Mouse (Mus musculus): ENCODE measurements at regions not wholly inside any gene's neighbourhood (a gene's known extent, or its start where the extent isn't known, plus 50 kb on each side); places are given as distances from the start of the nearest gene placed in this dataset.

DNA sequence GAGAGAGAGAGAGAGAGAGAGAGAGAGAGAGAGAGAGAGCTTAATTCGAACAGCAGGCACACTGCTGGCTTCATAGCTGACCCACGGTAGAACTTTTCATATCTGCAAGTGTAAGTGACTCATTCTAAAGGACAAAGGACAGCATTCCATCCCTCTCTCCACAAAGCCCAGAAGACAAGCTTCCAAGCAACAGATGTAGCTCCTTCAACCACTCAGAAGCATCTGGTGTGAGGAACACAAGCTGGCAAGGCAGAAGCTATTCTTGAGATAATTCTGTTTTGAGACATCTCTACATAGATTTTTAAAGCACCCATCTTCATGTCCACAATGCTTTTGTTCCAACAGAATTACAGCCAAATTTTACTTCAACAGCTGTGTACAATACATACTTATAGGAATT lies 294.2 kb upstream of the Gria1 start:
- DNase-seq (ENCODE audit: low spot score in 2 of 2), result no peak

- DNase-seq (ENCODE audit: low spot score in 2 of 2), result no peak
These were observed 286.0 kb upstream of the Gria1 start for GRCm38 (mm10) chr11:56725141-56725540.

GRCm38 (mm10) chr11:56726161-56726560 lies 285.0 kb upstream of the Gria1 start:
- DNase-seq (ENCODE audit: low spot score in 2 of 2), result no peak

DNA sequence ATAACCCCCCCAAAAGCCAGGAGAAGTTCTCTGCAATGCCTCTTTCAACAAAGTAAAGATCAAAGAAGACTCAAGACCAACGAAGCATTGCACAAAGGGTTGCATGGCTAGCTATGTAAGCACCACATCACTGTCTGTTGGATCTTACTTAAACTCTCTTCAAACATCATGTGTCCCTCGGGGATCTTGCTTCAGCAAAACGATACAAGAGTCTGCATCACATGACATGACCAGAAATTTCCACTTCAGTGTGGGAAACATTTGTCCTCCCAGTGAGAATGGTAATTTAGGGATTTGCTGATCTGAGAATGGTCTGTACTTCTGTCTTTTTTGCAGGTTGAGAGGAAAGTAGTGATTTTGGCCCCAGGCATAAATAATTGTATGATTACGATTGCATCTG lies 283.6 kb upstream of the Gria1 start:
- no peak for DNase-seq (ENCODE audit: low spot score in 2 of 2)

GRCm38 (mm10) chr11:56728204-56729002 lies 282.8 kb upstream of the Gria1 start:
- no peak for DNase-seq (ENCODE audit: low spot score in 2 of 2)

DNA sequence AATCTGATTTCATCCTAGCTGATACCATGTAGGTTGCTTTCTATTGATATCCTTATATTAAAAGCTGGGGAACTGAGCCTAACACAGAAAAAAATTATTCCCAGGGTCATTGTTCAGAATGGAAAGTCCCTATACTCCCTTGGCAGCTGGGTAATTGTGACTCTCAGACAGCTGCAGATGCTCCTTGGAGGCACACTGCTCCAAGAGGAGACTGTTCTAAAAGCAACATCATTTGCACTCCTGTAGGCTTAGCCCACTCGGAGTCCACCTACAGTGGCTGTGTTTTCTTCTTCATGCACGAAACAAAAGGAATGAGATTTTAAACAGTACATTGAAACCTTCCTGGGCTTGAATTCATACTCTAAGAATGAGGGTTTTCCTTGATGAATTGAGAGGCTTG lies 269.3 kb upstream of the Gria1 start:
- DNase-seq (ENCODE audit: low spot score in 2 of 2), result no peak

GRCm38 (mm10) chr11:56750032-56750431 lies 261.2 kb upstream of the Gria1 start:
- DNase-seq (ENCODE audit: low spot score in 2 of 2), result no peak

DNA sequence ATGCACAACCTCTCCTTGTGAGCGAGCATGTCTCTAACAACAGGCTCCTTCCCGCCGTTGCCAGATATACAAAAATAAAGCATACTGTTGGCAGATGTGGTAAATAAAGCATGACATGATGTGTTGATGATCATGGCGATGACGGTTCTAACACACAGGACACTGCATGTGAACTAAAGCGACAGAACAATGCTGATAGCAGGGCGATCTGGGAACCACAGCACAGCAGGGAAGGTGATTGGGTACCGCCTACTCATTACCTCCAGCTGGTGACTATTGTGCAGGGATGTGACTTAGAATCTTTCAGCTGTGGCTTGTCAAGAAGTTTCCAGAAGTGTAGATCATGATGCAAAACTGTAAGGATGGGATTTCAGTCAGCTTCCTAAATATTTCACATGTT lies 260.5 kb upstream of the Gria1 start:
- DNase-seq (ENCODE audit: low spot score in 2 of 2), result no peak

- DNase-seq (ENCODE audit: low spot score in 2 of 2), result no peak
These were observed 259.3 kb upstream of the Gria1 start for GRCm38 (mm10) chr11:56751918-56752317.

DNA sequence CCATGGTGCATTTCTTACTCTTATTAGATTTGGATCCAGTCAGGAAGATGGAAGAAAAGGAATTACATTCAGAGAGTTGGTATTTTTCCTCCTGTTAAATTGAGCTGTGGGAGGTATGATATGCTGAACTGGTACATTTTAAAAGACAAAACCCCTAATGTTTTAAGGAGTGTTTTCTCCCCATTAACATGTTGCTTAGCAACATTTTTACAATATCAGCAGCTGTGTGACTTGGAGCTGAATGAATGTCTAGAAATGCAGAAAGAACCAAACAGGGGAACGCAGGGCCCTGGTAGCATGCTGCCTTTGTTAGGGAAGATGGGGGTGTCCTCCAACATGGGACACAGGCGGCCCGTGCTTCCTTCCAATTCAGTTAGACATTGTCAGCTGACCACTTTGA lies 257.5 kb upstream of the Gria1 start:
- DNase-seq (ENCODE audit: low spot score in 2 of 2), result no peak

DNA sequence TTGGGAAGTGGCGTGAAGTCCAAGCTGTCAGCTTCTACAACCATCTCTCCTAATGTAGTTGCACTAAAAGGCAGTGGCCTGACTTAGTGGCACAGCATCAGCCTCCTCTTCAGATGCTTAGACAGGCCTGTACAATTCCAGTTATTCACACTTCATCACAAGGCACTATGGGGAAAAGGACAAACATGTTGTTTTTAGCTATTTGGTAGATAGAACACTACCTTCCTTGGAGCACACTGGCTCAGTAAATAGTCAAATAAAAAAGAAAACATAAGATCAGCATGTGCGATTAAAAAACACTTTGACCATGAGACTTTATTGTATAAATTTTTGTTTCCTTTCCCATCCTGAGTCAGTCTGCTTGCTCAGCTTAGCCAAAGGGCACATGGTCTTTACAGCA lies 250.7 kb upstream of the Gria1 start:
- no peak for DNase-seq (ENCODE audit: low spot score in 2 of 2)

- DNase-seq (ENCODE audit: low spot score in 2 of 2), result no peak
These were observed 248.6 kb upstream of the Gria1 start for GRCm38 (mm10) chr11:56762467-56763120.

- no peak for DNase-seq (ENCODE audit: low spot score in 2 of 2)
These were observed 243.8 kb upstream of the Gria1 start for GRCm38 (mm10) chr11:56767424-56767823.

GRCm38 (mm10) chr11:56786351-56786750 lies 224.8 kb upstream of the Gria1 start:
- no peak for DNase-seq (ENCODE audit: low spot score in 2 of 2)

DNA sequence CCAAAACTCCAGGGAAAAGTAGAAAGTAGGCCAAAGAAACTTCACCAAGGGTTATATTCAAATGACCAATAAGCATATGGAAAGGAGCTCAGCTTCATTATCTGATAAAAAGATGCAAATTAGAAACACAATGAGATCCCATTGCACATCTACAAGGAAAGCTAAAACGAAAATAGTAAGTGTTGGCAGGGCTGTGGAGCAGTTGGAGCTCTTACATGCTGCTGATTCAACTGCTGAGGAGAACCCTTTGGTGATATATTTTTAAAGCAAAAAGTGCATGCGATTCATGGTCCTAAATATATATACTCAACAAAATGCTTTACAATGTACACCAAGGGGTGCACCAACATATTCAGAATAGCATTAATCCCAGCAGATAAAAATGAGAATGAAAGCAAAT lies 218.5 kb upstream of the Gria1 start:
- no peak for DNase-seq (ENCODE audit: low spot score in 2 of 2)

- no peak for DNase-seq (ENCODE audit: low spot score in 2 of 2)
These were observed 203.9 kb upstream of the Gria1 start for GRCm38 (mm10) chr11:56807314-56807713.

DNA sequence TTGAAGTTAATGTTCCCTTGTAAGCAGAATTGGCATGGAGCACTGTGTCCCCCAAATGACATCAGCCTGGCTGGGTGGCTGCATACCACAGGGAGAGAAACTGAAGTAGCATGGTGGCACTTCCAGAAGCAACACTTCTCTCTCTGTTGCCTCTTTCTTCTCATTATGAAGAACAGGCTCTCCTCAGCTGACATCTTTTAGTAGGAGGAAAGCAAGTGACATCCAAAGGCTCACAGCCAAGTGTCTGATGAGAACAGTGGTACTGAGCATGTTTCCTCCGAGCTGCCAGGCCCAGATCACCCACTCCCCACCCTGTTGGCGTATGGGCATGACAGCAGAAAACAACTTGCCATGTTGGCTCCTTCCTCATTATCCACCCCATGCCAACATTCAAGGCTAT lies 201.0 kb upstream of the Gria1 start:
- no peak for DNase-seq (ENCODE audit: low spot score in 2 of 2)

GRCm38 (mm10) chr11:56812121-56812520 lies 199.1 kb upstream of the Gria1 start:
- no peak for DNase-seq (ENCODE audit: low spot score in 2 of 2)

- DNase-seq (ENCODE audit: low spot score in 2 of 2), result no peak
These were observed 187.7 kb upstream of the Gria1 start for GRCm38 (mm10) chr11:56823471-56823870.

DNA sequence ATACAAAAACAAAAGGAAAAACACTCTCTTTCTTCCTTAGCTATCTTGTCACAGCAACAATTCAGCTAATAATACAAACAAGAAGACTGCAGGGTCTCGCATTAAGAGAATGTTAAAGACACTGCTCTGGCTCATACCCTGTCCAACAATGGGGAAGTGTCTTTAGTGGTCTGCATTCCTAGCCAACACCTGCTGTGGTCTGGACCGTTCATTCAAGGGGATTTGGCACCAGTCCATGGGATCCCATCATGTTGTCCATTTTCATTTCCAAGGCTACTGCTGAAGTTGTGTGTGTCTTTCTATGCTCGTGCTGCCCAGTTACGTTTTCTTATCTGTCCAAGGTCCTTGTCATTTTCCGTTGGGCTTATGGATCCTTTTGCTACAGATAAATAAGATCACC lies 183.7 kb upstream of the Gria1 start:
- no peak for DNase-seq (ENCODE audit: low spot score in 2 of 2)

DNA sequence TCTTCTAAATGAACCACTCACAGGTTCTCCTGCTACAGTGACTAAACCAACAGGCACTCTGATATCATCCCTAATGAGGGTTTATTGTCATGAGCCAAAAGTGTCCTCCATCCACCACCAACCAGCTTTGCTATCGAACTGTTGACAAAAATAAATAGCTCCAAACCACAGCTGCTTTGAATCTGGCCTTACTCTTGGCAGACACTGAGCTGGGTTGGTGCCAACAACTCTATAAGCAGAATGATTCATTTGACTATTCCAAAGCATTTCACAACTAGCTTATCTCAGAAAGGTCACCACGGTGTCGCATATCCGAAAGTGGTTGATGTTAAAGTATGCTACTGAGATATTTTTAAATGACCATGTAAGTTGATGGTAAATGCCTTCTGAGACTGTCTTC lies 148.5 kb upstream of the Gria1 start:
- peak in 1 of 2 experiments; percentile 20 for DNase-seq (ENCODE audit: low spot score in 2 of 2)

- DNase-seq (ENCODE audit: low spot score in 2 of 2), result no peak
These were observed 139.5 kb upstream of the Gria1 start for GRCm38 (mm10) chr11:56871640-56872039.

GRCm38 (mm10) chr11:56898548-56898951 lies 112.6 kb upstream of the Gria1 start:
- no peak for DNase-seq (ENCODE audit: low spot score in 2 of 2)
